Mouse (Mus musculus): ENCODE measurements around the gene Dnajc19. TPM values are rescaled to one million over a fixed set of nuclear protein-coding genes. Genes with fewer than 3 reads are reported as not detected.

Gene Dnajc19
- total and polyA plus RNA-seq, 3 experiments, result 143 to 166 TPM; not detected in 1

Other genes with a start within 250 kb of the Dnajc19 start
- gene Ccdc39, start 237.0 kb downstream of the Dnajc19 start, total RNA-seq (2012; rRNA removed), result 0.96 and 1.2 TPM in 2 replicates
- 1 to 10 TPM in 1 of 2 experiments, not detected in 1; 6.1 TPM for gene Ccdc39, start 237.0 kb downstream of the Dnajc19 start, polyA plus RNA-seq (2012; ENCODE audit: insufficient read depth in 1 of 2, insufficient read length in 2 of 2, low read depth in 1 of 2, low replicate concordance in 2 of 2, missing spikeins in 1 of 2)
- 98.3 and 105 TPM in 2 replicates for gene Fxr1, start 61.4 kb downstream of the Dnajc19 start, total RNA-seq (2012; rRNA removed)
- 100 to 1,000 TPM in 1 of 2 experiments, 10 to 100 TPM in 1; 92.8 to 123 TPM for gene Fxr1, start 61.4 kb downstream of the Dnajc19 start, polyA plus RNA-seq (2012; ENCODE audit: insufficient read depth in 1 of 2, insufficient read length in 2 of 2, low read depth in 1 of 2, low replicate concordance in 2 of 2, missing spikeins in 1 of 2)